Mouse (Mus musculus) ovary, postnatal 10 days (tissue): Measurements from ENCODE around the gene Acaca.
A peak's percentile ranks its signal among the peaks of the same experiment; 100 is the strongest.

Experiments used
- DNase-seq: peaks from one replicate; pipeline ENCODE4 v3.0.0; 2022; ENCODE audit warnings: low spot score

The Acaca gene

DNA sequence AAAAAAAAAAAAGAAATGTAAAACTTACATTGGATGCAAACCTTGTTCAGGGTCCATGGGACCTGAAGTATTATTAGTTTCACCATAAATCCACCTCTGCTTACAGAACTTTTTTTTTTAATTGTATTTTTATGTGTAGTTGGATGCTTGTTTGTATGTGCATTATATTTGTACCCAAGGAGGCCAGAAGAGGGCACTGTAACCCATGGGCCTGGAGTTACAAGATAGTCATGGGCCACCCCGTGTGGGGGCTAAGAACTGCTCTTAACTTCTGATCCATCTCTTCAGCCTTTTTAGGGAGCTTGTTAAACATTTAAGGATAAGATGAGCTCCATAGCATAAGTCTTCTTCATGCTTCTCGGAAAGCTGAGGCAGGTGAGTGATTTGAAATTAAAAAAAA is 21.4 kb downstream of the Acaca start:
- no peak for DNase-seq

DNA sequence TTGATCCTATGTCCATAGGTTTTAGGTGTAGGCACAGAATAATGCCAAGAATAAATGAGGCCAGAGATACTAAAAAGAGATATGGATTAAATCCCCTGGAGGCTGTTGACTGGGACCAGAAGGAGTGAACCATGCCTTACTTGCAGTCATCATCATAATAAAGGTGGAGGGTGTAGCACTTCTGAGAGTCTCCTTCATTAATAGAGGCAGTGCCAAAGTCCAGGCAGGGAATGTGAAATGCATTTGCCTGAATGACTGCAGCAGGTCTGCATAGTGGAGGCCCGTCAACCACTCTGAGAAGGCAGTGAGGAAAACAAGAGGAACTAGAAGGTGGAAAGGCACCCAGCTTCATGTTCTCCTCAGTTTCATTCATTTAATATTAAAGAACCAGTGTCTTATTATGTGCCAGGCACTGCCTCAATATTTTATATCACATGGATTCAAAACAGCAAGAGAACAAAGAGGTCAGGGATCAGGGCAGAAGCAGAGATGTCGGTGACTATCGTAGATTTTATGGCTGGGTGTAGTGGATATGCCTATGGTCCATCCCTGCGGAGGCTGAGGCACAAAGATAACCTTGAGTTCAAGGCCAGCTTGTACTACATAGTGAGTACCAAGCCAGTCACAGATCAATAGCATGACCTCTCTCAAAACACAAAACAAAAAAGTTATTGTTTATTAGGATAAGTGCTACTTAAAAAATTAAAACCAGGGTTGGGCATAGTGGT is 27.2 kb downstream of the Acaca start:
- DNase-seq: no peak

DNA sequence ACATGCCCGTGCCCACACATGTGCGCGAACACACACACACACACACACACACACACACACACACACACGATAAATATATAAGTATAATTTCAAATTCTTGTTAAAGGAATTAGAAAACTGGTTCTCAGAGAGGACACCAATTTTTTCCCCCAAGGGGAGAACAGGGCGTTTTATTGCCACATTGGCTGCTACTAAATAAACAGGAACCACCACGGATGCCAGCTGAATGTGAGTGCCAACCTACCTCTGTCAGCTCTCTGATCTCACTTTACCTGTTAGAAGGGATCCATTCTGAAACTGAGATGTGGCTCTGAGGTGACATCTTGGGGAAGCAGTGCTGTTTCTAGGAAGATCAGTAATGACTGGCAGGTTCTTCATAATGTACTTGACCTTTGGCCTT is 34.7 kb downstream of the Acaca start:
- DNase-seq: no peak

DNA sequence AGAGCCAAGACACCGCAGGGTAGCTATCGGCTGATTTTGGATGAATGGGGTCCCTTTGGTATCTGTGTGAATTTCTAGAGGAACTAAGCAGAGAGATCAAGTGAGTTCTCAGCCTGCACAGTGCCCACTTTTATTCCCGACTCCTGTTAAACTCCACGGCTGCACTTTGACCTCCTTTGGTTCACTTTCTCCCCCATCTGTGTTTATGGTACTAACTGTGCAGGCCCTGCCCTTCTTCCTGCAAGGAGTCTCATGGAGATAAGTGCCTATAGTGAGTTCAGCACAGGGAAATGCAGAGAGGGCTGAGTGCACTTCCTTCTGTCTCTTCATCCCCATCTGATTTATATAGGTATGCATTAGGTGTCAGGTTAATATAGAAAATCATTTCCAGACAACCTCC is 35.1 kb downstream of the Acaca start:
- no peak for DNase-seq

DNA sequence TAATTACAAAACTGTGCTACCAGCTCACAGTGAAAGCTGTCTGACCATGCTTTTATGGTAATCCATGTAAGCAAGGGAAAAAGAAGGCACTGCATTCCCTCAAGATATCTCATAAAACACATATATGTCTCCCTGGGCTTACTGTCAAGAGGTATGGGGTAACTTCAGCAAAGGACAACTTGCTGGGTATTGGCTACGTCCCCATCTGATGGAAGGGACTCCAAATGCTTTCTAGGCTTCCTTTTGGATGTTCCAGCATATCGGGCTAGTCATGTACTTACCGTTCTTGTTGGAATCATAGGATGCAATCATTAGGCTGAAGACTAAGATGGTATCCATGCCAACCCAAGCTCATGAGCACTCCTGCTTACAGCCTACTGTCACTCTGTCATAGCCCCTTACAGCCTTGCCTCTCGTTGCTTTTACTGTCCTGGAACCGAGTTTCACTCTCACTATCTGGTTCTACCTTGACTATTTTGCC is 37.6 kb downstream of the Acaca start, which contains the start of gene Gm11437:
Gm11437 (minus strand) TSS at position 431 of the 481 bp plus-strand sequence.
- no peak for DNase-seq

DNA sequence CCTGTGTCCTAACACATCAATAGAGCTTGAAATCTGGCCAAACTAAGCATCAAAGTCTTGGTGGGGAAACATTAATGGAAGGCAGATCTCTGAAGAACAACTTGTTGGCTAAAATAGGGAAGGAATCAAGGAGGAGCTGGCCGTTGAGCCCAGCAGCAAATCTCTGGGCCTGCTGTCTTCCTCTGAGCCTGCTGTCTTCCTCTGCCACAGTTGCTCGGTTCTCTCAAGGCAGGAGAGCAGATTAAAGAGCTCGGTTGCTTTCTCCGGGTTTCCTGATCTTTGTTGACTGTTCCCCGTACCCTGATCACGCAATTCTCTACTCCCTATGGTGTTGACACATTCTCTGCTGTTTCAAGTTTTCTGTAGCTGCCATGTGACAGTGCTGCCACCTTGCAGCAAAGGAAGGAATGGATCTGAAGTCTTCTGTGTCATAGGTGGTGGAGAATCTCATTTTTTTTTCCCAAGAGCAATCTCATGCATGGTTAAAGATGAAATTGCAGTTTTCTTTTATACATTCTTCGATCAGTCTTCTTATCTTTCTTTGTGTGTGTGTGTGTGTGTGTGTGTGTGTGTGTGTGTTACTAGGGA is 39.3 kb downstream of the Acaca start:
- DNase-seq: no peak

DNA sequence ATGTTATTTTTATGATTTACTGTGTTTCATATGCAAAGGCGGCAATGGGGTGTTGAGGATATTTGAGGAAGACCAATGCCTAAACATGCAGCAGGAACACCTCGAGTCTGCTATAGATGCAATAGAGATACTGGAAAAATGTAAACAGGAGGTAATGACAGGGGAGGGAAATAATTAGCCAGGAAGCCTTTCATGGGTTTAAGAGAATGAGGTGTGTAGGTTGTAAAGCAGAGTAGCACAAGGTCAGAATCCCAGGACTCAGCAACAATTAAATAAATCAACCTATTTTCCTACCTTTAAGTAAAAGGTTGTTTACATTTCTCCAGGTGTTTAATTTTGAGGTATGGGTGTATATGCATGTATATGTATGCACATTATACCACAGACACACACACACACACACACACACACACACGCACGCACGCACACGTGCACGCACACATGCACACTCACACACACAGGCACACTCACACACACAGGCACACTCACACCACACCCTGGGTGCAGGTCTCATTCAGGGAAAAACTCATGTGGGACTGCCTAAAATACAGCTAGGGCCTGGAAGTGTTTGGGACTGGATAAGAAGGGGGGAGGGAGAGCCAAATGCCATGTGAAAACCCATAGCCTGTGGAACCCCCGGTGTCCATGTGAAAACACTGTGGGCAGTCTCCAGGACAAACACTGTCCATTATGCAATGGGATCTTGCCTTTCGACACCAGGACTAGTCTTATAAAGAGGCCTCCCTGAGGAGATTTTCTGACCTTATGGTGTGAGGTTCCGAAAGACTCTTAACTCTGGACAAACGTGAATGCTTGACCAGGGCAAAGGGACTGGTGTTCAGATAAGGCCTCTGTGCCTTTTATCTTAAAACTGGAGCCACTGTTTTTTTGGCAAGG is 43.3 kb downstream of the Acaca start:
- no peak for DNase-seq

DNA sequence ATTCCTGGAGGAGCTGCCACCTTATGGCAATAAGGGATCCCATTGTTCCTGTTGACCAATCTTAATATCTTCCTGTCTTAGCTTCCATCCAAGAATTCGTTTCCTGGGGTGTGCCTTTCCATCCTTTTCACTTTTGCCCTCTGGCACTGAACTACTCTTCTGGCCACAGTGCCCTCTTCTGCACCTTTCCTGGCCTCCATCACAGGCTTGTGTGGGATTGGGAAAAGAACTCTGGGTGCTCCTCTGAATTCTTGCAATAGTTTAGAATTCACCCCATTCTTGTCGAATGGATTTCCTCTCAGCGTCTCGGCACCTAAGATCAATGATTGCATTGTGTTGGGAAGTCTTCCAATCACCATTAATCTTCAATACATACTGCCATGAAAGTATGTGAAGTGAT is 49.1 kb downstream of the Acaca start:
- no peak for DNase-seq

DNA sequence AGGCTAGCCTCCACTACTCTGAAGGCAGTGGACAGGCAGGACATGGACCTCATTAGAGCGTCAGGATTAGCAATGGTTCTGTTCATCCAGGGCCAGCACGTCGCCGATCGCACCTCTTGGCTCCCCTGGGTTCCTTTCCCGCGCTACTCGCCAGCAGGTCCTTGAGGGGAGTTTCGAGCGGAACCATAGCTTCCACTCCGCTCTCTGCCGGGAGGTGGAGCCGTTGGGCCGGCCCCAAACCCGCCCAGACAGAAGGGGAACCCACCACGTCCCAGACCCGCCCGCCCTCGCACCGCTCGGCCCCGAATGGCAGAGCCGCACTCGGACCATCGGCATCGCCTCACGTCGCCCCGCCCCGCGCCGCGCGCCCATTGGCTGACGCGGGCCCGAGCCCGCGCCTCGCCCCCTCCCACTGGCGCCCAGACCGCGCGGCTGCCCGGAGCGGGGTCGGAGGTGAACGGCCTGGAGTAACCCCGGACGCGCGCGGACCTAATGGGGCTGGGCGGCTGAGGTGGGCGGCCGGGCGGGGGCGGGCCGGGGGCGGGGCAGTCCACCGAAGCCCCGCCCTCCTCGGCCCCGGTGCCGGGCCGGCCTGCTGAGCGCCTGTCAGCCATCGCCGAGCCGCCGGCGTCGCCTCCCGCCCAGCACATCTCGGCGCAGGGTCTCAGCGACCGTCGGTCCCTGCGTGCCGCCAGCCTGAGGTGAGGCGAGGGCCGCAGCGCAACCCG is 49.9 kb downstream of the Acaca start:
- DNase-seq: peak; percentile 86

DNA sequence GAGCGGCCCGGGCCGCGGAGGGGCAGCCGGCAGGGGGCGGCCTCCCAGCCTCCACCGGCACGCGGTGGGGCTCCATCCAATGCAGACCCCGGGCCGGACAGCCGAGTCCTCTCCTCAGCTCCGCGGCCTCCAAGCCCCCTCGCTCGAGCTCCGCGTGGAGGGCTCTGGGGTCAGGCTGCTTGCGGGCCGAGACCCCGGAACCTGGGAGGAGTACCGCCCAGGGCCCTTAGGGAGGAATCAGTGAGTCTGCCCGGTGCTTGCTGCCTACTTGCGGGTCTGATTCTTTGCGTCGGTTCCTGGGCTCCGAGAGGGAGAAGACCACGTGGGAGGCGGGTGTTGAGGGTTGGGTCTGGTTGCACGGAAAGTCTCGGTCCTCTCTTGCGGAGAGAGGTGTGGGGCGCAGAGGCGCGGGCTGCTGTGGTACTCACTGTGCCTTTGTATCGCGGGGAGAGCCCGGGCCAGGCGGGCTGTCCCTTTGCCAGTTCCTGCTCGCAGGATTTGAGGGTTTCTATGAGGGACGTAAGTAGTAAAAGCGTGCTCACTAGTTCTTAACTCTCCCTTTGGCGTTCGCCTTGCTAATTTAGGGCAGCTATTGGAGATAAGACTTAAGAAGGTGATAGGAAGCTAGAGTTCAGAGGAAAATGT is 50.6 kb downstream of the Acaca start:
- DNase-seq: peak; percentile 66

DNA sequence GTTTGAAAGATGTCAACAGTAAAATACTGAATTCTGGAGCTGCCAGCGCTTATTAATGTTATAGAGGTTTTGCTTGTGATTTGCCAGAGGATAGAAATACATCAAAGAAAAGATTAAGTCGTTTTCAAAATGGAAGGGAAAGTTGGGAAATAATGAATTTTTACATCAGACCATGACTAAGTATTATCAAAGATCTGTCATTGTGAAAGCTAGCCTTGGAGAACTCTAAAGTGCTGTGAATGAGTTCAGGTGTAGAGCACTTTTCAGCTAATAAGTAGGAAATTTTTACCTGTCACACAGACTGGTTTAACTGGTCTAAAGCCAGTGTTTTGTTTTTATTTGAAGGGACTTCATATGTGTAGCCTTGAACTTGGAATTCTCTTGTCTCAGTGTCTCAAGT is 51.8 kb downstream of the Acaca start:
- DNase-seq: no peak

DNA sequence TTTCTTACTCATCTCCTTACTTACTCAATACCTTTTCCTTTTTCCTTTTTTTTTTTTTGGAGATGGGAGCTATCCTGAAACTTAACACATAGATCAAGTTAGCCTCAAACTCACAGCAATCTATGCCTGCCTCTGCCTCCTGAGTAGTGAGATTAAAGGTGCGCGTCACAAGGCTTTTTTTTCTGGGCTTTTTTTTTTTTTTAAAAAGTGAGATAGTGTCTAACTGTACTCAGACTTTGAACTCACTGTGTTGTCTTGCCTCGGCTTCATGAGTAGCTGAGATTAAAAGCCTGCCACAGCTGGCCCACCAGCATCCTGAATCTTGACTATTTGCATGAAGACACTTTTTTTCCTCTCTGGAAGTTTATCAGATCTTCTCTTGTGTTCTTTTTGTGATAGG is 59.1 kb downstream of the Acaca start:
- no peak for DNase-seq

DNA sequence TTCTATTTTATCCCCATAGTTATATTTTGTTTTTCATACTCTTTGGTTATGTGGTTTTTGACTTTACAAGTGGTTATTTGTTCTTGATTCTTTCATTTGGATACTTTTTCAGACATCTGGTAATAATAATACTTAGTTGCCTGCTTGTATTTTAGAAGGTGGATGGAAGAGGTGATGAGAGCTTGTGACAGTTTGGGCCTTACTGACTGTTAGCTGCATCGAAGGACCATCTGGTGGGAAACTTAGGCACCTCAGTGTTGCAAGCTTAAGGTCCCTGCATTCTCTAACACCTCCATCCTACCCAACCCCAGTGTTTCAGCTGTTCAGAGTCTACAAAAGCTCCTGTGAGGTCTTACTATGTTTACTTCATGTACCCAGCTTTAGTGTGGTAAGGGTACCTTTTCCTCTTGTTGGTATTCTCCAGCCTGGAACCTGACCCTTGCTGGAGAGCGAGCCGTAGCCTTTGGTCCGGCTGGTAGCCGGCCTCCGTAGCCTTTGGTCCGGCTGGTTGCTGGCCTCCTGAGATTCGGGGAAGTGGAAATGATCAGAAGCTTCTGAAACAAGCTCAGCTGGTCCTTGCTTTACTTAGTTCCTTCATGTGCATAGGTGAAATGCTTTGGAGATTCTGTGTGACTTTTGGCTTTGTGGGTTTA is 61.2 kb downstream of the Acaca start:
- no peak for DNase-seq

DNA sequence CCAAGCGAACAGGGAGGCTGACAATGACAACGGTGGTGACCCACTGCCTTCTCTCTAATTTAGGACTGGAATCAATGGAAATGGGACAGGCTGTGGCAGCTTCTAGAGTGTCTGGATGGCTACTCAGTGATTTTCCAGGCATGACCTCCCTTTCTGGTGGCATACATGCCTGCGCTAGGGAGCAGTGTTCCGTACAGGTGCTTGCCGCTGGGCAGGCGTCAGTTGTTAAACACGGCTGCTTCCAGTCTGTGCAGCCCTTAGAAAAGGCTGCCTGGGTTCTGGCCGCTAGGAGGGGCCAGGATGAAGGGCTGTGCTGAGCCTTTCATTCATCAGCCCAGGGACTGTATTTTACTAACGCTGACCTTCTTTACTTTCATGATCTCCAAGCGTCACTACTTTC is 63.8 kb downstream of the Acaca start:
- DNase-seq: no peak

DNA sequence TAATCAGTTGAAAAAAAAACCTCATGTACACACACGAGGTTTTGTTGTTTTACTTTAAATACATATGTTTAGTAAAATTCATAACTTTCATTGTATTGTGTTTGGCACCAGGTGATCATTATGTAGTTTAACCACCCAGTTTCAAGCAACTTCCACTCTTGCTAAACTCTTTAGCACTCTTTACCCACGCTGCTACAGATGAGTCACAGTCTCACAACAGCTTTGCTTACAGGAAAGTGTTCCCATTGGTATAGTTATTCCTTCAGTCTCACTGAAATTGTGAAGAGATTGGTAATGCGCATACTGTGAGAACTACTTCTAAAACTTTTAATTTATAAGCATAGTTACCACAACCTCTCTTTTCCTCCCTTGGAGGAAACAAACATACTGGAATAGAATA is 65.3 kb downstream of the Acaca start:
- no peak for DNase-seq

DNA sequence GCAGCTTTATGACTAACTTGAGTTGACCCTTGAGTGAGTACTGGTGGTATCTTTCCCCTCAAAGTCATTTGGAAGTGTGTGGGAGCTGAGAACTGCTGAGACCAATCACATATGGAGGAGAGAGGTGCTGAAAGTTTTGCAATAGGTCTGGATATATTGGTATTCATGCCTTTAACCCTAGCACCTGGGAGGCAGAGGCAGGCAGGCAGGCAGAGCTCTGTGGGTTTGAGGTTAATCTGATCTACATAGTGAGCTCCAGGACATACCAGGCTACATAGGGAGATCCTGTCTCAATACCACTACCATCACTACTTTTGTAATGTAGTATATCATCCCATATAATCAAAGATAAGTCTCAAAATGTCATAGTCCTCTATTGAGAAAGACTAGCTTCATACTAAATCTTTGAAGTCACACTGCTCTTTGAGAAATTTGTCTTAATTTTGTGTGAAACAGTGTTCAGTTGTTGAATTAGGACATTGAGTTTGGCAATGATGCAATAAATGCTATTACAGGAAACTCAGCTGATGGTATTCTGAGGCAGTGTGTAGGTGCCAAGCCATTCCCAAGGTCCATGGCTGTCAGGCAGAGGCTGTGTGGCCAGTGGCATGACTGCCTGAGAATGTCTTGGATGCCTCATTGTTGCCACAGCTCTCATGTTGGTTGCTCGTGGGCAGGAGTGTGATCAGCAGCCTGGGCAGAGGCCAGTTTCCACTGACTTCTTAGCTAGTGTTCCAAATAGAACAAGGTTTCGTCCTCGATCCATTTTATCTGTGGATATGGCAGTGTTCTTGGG is 68.3 kb downstream of the Acaca start:
- no peak for DNase-seq

DNA sequence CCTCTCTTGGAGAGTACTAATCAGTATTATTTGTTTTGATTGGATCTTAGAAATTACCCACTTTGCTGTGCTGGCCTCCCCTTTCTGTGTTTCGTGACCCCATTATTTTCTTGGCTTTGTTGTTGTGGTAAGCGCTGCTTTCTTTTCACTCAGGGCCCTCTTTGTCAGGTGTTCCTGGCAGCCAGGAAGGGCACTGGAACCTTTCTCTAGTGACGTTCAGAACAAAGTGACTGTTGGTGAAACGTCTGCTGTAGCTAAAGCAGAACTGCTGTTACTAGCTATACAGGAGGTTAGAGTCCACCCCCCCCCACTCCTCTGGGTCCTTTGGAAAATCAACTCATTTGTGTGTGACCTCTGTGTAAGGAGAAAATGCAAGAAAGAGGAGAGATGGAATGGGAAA is 76.3 kb downstream of the Acaca start:
- no peak for DNase-seq

DNA sequence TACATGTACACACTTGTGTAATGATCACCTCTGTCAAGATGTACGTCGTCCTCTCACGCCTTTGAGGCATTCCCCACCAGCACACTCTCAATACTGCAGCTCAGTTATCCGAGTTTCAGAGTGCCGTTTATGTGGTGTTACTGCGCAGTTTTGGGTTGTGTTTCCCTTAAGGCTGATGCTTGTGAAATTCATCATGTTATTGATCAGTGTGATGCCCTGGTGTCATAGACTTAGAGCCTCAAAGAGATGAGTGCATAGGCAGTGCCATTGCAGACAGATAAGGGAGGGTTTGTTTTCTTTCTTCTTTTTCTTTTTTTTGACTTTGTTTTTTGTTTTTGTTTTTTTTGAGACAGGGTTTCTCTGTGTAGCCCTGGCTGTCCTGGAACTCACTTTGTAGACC is 81.4 kb downstream of the Acaca start:
- no peak for DNase-seq

DNA sequence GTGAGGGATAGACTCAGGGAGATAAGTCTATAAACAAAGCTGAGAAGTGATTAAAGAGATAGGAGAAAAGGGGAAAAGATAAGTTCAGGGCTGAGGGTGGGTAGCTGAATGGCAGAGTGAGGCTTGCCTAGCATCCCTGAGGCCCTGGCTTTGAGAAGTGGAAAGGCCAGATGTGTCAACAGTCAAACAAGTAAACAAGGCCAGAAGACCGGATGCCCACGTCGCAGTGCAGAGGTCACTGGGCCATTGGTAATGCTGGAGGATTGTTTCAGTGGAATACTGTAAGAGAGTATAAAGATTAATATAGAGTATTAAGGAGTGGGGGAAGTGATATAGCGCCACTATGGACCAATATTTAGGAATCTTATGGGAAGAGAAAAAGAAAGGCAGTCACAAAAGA is 89.5 kb downstream of the Acaca start:
- DNase-seq: no peak

DNA sequence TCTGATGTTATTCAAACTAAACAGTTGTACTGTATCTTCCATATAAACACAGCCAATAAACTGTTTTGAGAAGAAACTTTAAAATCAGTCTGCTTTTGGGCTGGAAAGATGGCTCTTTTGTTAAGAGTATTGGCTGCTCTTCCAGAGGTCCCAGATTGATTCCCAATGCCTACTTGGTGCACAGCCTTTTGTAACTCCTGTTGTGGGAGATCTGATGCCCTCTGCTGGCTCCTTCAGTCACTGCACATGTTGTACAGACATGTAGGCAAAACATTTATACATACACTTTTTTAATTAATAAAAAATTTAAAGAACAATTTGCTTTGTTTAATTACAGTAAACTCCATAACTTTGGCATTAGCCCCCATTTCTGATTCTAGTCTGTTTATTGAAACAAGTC is 114.1 kb downstream of the Acaca start:
- no peak for DNase-seq
